Mouse (Mus musculus): ENCODE results near the gene Lrrd1.
"Not testable (repeated sequence)": the region's sequence is repeated elsewhere in the genome, so short reads cannot be mapped to it uniquely, and the experiment has no call there.

The Lrrd1 gene

DNA sequence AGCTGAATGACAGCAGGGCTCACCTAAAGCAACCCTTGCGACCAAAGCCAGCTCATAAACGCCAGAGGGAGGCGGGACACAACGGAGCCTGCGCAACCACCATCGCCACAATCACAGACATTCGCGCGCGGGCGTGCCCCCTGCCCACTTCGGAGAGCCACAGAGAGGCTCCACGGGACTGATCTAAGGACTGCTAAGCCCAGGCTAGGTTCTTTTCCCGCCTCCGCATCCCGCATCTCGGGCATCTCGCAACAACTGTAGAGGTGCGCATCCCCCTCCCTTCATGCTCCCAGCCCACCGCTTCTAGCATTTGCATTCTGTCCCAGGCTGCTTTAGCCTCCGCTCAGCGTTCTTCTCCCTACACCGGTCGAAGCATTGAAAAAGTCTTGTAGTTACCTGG lies at the start of gene Lrrd1:
Lrrd1 (plus strand) TSS at position 148 of the 400 bp plus-strand sequence.
- peak; percentile 4 for DNase-seq (ENCODE audit: low spot score)

DNA sequence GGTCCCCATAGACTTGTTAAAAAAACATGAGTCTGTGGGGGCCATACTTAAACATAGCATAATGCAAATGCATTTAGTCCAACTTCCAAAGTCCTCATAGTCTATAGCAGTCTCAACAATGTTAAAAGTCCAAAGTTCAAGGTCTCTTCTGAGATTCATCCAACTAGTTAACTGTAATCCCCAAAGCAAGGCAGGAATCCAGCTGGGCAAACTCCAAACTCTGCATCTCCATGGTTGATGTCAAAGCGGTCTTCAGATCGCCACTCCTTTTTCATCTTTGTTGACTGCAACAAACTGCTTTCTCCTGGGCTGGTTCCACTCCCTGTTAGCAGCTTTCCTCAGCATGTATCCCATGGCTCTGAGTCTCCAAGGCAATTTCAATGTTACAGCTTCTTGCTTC lies 47.9 kb upstream of the Lrrd1 start:
- not testable (repeated sequence) for DNase-seq (ENCODE audit: low spot score)

DNA sequence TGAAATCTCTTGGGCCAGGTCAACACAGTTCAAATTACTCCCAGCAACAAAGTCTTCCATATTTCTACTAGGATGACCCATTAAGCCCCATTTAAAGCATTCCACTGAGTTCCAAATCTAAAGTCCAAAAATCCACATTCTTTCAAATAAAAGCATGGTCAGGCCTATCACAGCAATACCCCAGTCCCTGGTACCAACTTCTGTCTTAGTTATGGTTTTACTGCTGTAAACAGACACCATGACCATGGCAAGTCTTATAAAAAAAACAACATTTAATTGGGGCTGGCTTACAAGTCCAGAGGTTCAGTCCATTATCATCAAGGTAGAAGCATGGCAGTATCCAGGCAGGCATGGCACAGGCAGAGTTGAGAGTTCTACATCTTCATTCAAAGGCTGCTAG lies 46.3 kb upstream of the Lrrd1 start:
- not testable (repeated sequence) for DNase-seq (ENCODE audit: low spot score)

DNA sequence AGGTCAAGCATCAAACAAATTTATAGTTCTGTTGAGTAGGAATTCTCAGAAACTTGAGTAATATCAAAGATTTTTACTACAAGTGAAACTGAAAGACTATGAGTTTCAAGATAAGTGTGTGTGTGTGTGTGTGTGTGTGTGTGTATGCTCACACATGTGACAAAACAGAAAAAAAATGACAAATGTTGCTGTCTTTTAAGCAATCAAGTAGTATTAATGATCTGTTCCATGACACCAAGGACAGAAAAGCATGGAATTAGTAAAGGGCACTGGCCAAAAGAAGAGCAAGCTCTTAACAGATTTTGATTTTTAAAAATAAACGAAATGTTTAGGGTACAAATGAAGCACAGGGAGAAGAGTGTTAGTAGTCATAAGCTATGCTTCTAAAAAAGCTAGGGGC lies 44.9 kb upstream of the Lrrd1 start:
- DNase-seq (ENCODE audit: low spot score), result no peak

DNA sequence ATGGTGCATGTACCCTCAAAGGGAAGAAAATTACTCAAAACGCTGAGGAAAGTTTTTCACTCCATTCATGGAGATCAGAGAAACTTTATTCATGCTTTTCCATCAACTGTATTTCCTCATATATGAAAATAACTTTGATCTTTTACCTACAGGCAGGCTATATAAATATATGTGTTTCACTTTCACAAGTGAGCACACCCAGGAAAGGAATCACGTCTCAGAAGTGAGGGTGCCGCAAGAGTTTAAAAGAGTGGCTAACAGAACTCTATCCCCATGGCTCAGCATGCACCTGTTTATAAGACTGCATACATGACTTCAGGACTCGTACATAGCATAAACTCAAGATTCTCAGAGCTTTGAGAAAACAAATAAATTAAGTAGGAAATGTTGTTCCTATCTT lies 44.1 kb upstream of the Lrrd1 start:
- no peak for DNase-seq (ENCODE audit: low spot score)

DNA sequence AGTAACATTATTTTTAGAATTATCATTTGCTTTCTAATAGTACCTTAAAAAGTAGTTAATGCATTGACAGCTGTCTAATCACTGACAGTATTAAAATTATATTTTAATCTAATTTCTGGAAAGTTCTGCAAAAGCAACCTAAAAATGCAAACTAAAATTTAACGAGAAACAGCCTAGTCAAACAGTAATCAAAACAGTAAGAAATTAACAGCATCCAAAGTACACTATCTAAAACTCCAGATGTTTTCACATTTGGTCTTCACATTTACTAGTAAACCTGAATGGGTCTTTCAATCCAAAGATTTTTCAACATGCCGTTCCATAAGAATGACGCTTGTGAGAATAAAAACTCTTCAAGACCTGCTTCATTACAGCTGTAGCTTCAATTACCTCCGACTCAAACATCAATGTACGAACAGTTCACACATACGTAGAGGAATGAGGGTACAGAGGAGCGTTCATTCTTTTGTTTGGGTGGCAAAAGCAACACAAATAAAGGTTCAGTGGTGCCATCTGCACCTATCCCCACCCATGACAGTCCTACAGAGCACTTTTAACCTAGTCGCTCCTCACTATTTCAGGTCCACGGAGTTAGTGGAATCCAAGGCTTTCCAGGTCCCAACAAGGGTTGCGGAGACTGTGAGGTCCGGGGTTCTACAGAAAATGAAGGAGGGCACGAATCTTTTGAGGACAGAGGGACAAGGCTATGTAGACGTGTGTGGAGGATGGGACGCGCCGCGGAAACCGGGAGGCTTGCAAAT lies 43.1 kb upstream of the Lrrd1 start:
- DNase-seq (ENCODE audit: low spot score), result no peak

DNA sequence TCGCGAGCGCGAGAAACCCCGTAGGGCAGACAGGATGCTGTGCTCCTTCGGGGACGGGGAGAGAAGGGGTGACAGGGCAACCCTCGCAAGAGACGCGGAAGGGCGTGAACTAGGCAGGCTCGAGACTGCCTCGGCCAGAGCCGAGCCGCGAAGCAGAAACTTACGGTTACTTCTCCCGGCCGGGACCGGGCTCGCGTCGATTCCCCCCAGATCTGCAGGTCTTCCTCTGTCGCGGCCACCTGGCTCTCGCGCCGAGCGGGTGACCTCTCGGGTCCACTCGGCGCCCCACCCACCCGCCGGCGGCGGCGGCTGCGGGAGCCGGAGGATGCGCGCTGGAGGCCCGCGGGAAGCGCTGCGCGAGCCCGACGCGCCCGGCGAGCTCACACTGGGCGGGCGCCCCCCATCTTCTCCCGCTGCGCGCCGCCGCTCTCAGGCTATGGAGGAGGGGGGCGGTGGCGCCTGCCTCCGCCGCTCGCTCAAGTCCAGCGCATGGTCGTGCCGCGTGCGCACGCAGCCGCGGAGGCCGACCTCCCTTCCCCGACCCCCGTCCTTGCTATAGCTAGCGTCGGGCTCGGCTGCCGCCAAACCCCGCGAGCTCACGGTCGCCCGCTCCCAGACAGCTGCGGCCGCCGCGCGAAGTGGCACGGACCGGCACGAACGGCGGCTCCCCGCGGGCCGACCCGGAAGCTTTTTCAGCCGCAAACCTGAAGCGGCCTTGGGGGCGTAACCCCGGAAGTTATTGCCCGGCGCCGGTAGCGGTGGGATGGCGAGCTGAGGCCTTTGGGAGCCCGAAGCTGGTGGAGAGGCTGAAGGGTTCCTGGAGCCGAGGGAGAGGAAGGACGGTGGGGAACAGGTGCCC lies 42.3 kb upstream of the Lrrd1 start, which contains the start of the genes Ankib1 and Krit1:
Ankib1 (minus strand) TSS at position 493 of the 859 bp plus-strand sequence.
Krit1 (plus strand) TSS at position 752 of the 859 bp plus-strand sequence.
- peak; percentile 91 for DNase-seq (ENCODE audit: low spot score)

DNA sequence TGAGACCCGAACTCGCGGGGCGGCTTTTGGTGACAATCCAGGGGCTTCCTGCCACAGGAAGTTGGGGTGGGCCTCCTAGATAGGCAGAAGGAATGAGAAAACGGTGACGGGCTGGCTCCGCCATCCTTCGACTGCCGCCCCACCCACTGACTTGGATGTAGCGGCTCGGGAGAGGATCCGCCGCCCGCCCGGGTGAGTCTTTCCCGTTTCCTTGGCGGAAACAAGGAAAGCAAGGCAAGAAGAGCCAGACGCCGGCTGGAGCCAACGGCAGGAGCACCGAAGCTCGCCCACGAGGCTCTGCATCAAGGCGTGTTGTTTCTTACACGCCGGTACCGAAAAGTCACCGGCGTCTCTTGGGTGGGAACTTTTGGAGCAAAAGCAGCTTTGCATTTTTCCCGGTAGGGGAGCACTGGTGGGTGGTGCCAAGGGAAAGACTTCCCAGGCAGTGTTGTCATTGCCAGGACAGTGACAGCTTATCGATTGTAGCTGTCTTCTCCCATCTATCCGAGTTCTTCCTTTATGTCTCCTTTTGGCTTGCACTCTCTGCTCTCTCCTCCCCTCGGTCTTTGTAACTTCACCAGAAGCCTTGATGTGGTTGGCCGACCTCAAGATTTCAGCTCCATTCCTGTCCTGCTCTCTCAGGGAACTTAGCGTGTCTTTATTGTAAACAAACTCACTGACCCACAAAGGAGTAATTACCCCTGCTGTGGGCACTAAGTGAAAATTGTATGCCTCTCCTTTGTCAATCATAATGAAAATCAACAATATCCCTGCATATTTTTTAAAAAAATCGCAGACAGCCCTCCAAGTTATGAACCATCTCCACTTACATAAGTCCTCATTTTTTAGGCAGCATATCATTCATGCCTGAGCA lies 41.4 kb upstream of the Lrrd1 start:
- no peak for DNase-seq (ENCODE audit: low spot score)

DNA sequence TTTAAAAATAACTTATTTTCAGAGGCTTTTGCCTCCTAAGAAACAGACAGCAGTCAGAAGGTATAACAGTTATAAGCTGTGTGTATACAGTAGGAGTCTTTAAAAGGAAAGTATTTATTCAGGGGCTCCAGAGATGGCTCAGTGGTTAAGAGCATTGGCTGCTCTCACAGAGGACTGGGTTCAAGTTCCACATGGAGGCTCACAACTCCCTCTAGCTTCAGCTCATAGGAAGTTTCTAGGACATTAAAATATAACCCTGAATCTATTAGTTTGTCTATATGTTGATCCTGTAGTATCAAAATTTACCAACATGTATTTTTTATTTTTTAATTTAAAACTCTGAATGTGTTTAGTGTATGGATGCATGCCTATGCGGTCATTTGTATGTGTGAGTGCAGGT lies 36.5 kb upstream of the Lrrd1 start:
- no peak for DNase-seq (ENCODE audit: low spot score)

DNA sequence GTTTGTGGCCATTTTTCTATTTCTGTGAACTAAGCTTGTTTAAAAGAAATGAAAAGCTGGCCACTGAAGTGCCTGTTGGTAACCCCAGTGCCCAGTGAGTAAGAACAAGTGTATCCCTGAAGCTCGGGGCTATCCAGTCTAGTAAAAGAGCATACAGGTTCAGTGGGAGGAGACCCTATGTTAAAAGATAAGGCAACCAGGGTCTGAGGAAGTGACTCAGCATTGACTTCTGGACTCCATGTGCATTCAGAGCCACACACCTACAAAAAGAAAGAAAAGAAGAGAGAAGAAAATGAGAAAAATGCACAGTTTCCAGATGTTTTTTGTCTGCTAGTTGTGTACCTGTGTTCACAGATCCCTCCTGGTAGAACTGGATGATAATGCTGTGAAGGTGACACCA lies 10.9 kb upstream of the Lrrd1 start:
- no peak for DNase-seq (ENCODE audit: low spot score)

DNA sequence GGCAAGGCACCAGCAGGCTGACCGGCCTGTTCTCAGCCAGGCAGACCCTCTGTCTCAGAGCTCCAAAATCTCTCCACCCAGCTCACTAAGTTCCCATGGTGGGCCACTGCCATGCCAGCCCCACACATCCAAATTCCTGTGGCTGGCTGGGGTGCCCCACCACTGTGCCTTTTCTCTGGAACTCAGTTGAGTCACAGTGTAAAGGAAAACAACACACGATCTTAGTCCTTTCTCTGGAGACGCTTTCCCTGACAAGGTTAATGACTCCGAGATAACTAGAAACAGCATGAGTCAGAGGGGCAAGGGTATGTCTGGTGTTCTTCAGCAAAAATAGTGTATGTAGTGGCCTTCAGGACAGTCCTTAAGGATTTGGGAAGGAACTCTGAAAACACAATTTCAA lies 25.2 kb downstream of the Lrrd1 start:
- no peak for DNase-seq (ENCODE audit: low spot score)

DNA sequence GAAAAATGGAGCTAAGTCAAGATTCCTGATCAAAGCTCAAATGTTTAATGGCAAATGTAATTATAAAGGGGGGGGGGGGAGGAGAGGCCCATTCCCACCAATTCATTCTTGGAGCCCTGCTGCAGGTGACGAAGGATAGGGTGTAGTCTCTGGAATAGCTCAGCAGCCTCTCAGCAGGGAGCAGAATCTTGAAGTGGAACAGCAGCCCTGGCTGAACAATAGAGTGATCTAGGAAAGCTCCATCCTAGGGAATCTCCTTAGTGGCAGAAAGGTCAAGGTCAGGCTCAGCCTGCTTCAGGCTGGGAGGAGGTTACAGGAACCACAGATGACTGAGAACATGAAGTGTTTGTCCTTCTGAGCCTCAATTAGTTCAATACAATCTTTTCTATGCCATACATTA lies 27.4 kb downstream of the Lrrd1 start:
- DNase-seq (ENCODE audit: low spot score), result no peak

DNA sequence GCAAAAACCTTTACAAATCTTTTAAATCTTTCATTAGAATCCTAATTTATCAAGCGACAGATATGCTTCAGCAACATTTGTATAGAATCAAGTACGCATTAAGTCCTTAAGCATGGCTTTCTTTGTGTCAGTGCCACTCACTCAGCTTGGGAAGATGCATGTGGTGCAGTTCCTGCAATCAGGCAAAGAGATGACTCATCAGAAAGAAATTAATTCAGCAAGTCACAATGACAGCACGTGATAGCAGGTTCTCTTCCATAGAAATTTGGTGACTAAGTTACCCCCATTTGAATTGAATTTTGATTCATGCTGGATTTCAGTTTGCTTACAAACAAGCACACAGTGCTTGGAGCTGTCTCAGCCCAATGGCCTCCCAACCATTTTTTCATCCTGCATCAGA lies 28.5 kb downstream of the Lrrd1 start:
- no peak for DNase-seq (ENCODE audit: low spot score)

DNA sequence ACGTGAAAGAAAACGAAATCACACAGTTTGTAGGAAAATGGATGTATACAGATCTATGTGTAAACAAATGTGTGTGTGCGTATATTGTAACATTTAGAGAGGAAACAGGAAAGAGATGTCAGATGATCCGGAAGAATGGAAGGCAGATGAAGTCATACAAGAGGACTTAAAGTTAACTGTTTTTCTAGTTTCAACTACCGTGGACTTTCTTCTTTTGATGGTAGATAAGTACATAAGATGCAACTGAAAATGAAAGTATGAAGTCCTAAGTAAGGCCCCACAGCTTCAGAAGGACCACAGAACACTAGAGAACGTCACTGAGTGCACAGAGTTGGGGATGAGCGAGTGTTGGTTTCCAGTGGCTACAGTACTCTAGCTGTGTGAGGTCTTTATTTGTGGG lies 41.9 kb downstream of the Lrrd1 start:
- not testable (repeated sequence) for DNase-seq (ENCODE audit: low spot score)

DNA sequence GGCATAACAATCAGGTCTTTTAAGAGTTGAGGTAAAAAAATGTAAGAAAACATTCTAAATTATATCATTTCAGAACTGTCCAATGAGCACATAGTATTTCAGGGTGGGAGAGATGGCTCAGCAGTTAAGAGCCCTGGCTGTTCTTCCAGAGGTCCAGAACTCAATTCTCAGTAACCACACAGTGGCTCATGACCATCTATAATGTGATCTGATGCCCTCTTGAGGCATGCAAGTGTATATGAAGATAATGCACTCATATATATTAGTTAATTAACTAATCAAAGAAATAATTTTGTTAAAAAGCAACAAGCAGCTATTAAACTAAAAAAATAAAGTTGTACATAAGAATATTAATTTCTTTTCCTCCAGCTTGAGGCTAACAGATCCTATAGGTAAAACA lies 44.2 kb downstream of the Lrrd1 start:
- no peak for DNase-seq (ENCODE audit: low spot score)

DNA sequence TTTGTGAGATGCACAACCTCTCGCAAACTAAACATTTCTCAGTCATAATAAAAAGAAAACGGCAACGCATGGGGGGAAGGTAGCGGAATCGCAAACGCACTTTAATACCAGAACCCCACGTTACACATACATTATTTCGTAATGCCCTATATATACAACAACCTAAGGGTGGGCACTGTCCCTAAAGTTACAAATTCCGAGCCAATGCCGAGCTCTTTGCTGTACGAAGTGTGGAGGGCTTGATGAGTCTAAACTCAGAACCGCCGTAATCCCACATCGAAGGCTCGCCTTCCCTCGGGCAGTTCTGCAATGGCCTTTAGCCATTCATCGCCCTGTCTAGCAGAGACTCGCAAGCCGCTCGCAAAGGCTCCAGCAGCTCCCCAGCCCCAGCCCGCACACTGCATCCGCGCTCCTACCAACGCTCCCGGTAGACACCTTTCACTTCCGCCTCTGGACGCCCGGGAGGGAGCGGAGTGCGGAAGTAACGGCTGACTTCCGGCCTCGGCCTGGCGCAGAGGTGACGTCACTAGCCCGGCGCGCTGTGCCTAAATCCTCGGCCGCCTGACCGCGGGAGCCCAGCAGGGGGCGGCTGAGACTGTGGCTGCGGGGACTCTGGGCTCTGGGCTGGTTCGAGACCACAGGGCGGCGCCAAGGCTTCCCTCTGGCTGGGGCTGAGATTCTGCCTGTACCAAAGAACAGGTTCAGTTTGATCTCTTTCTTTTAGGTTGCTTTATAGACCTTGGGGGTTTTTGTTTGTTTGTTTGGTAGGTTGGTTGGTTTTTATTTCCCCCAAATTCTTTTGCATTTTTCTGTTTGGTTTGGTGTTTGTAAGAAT lies 48.7 kb downstream of the Lrrd1 start, which contains the start of gene Mterf1a:
Mterf1a (minus strand) TSS at position 475 of the 835 bp plus-strand sequence.
- not testable (repeated sequence) for DNase-seq (ENCODE audit: low spot score)

DNA sequence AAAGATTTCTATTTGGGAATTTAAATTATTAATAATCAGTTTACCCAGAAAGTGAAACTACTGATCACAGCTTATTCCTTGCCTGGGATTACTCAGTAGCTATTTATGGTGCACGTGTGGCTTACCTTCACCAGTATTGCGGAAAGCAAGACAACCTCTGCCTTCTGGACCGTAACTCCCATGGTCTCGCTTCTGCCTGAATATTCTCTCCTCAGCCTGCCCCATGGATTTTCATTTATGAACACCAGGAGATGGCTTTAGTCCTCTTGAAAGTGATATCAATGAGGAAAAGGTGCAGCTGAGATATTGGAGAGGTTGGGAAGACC lies 49.3 kb downstream of the Lrrd1 start:
- not testable (repeated sequence) for DNase-seq (ENCODE audit: low spot score)

DNA sequence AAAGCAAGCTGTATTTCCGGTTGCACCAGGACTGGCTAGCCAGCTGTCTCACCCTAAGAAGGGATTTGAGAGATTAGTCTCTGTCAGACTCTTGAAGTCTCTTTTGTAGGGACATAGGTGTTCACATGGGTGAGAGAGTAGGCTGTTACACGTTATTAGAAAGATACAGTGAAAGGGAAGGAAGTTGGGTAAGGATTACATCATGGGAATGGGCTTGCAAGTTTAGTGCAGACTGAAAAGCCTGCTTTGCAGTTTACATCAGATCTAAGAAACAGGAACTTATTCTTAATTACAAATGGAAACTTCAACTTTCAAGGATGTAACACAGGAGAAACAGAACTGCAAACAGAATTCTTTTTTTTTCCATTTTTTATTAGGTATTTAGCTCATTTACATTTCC lies 60.5 kb downstream of the Lrrd1 start:
- no peak for DNase-seq (ENCODE audit: low spot score)
